Mouse (Mus musculus) embryonic fibroblast, embryonic 13.5 days (primary cell): ENCODE data around the gene Tbcel.

Experiments used
- CTCF ChIP-seq: IDR thresholded peaks from 2 replicates; pipeline ENCODE4 v1.5.1; 2011; ENCODE audit warnings: mild to moderate bottlenecking, control low read depth, low read length, moderate library complexity, borderline replicate concordance; ENCODE audit not compliant: insufficient read depth
- POLR2A ChIP-seq: IDR thresholded peaks from 2 replicates; pipeline ENCODE4 v1.6.1; 2011; ENCODE audit warnings: low read depth, mild to moderate bottlenecking, control low read depth, low read length, moderate library complexity

DNA sequence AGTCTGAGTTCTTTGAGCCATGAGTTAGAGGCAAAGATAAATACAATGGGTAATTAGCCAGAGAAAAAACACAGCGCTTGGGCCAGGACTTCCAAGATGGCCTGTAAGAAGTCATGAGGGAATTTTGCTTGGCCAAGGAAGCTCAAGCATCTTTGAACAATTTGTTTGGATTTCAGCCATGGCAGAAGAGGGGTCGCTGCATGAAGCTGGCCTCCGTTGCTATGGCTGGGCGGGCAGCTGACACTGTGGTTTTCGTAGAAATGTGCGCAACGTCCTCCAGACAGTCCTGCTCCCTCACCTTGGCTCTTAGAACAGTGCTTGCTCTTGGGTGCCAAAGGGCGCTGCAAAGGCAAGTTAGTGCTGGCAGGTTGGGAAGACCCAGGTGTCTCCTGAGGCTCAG is 25.9 kb upstream of the Tbcel start:
- no peak for TF ChIP-seq CTCF
- TF ChIP-seq POLR2A = no peak
